Mouse (Mus musculus) CH12F3 (cell line): ENCODE results near the gene Wasf3.
"Not testable (repeated sequence)": the region's sequence is repeated elsewhere in the genome, so short reads cannot be mapped to it uniquely, and the experiment has no call there.

Source experiments
- in situ Hi-C: fragments of 300-500 bp; cut with MboI; formaldehyde crosslinking; loops from 2 replicates; pipeline ENCODE4 v1.14.3; 2020; ENCODE audit warnings: low sequenced_read_pairs

Wasf3 gene

DNA sequence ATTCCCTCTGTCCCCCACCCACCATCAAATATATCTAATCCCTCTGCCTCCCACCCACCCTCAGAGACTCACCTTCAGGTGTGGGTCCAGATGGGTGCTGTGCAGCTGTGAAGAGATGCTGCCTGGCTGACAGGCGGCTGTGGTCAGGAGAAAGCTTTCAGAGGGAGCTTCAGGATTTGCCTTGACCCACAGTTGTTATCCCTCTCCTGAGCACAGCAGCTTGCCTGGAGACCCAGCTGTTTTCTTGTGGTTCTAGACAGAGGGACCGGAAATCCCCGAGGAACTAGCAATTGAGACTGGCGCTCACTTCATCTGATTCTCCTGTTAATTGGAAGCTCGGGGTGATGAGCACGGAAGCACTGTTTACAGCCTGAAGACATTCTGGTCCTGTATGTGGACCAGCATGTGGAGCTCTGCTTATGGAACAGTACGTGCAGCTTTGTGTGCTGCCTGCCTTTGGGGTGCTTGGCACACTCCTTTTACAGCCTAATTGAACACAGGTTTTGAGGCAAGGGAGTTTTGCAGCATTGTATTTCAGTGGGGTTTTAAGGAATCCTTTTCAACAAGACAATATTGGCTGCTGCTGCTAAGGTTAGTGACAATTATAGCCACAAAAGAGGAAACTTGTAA lies 54.5 kb downstream of the Wasf3 start:
- in situ Hi-C loops = no loop called here

DNA sequence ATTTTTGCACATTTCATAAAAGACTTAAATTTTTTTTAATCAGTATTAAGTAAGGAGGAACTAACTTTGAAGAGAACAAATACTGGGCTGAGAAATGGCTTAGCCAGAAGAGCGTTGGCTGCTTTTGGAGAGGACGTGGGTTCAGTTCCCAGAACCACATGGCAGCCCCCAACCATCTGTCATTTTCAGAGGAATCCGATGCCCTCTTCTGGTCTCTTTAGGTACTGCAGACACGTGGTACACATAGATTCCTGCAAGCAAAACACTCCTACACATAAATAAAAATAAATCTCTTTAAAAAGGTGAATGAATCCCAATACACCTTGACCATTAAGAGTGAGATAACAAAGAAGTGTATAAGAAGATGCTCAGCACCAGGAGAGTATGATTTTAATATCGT lies 55.5 kb downstream of the Wasf3 start:
- in situ Hi-C loops = no loop called here

DNA sequence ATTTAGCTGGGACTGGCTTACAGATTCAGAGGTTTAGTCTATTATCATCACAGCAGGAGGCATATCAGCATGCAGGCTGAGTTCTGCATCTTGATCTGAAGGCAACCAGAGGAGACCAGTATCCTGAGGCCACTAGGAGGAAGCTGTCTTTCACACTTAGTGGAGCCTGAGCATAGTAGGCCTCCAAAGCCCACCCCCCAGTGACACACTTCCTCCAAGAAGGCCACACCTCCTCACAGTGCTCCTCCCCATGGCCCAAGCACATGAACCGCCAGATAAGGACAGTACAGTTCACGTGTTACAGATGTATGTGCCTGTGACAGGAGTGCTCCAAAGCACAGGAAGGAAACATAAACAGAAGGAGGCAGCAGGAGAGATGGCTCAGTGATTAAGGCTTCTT lies 58.0 kb downstream of the Wasf3 start:
- in situ Hi-C loops = no loop called here

DNA sequence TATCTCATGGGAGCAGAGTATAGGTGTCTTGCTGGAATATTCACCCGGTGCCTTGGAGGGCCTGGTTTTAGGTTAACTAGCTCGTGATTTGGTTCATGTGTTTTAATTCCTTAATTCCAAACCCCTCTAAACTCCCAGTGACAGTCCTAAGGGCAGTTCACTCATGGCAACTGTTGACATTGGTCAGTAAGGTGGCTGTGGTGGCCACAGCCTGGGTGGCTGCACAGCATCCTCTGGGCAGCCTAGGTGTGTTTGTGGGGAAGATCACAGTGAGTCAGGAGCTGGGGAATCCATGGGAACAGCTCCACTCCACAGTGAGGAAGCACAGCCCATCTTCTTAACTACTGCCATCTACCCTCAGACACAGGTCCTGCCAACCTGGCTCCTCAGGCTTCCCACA lies 61.8 kb downstream of the Wasf3 start:
- in situ Hi-C loops = no loop called here

DNA sequence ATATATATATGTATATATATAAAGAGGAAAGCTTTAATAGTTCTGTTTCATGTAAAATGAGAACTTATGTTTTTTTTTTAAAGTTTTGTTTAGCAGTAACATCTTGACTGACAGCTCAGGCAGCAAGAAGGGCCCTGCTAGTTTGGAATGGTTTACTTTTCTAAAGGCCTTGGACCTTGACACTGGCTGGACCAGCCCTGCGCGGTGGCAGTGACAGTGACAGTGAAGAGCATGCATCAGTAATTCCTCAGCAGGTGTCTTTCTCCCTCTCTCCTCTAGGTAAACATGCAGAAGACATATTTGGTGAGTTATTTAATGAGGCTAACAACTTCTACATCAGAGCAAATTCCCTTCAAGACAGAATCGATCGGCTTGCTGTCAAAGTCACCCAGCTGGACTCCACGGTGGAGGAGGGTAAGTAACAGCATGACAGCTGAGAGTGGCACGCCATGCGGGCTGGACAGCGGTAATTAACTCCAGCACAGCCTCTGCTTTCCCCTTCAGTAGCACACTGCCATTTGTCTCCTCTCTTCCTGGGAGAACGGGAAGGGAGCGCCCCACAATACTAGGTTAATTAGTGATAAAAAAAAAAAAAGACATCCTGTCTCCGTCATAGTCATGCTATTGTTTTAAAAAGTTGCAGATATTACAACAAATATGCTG lies 66.9 kb downstream of the Wasf3 start:
- in situ Hi-C loops = no loop called here

DNA sequence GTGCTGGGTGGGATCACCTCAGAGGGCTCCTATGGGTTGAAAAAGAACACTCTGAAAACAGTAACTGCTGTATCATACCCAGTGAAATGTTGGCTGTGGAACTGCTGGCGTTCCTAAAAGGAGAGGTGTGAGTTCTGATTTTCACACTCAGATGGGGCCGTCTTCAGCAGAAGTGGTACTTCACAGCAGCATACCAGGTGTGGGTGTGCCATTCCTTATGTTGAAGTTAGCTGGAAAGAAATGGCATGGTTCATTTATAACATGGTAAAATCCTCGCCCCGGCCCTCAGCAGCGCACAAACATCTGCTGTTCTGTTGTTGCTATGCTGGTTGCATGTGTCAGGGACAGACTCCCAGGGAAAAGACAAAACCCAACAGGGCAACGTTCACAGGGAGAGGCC lies 68.8 kb downstream of the Wasf3 start:
- in situ Hi-C loops = no loop called here

DNA sequence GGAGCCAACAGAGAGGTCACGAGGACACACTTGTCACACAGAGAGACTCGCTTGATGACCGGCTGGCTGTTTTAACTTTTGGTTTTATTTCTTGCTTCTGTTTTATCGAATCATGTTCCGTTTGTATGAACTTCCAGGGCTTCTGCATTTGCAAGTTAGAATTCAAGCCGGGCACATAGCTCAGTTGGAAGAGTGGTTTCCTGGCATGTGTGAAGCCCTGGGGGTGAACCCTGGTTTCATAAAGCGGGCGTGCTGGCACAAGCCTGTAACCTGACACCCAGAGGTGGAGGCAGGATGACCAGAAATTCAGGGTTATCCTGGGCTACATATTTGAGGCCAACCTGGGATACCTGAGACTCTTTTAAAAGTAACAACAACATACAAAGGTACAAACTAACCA lies 76.8 kb downstream of the Wasf3 start:
- in situ Hi-C loops = no loop called here

DNA sequence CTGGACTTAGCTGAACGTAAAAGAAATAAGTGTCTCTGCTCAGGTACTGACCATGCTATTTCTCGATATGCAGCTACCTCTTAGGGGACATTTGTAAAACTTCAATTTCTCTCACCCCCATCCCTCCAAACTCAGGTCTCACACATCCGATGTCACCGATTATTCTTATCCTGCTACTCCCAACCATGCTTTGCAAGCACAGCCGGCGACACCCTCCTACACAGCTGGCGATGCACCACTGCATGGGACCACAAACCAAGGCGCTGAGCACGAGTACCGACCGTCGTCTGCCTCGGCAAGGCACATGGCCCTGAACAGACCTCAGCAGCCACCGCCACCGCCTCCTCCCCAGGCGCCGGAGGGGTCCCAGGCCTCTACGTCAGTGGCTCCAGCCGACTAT lies 81.9 kb downstream of the Wasf3 start:
- in situ Hi-C loops = no loop called here

DNA sequence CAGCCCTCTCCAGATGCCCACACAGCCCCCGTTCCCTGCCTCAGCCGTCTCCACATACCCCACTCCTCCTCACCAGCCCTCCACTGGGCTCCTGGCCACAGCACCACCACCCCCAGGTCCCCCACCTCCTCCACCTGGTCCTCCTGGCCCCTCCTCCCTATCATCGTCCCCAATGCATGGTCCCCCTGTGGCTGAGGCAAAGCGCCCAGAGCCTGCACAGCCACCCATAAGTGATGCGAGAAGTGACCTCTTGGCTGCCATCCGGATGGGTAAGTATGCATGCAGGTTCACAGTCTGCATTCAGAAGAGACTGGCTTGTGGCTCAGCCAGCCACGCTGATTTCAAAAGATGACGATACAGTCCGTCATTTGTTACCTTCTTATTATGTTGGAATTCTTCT lies 83.5 kb downstream of the Wasf3 start:
- in situ Hi-C loops = no loop called here

DNA sequence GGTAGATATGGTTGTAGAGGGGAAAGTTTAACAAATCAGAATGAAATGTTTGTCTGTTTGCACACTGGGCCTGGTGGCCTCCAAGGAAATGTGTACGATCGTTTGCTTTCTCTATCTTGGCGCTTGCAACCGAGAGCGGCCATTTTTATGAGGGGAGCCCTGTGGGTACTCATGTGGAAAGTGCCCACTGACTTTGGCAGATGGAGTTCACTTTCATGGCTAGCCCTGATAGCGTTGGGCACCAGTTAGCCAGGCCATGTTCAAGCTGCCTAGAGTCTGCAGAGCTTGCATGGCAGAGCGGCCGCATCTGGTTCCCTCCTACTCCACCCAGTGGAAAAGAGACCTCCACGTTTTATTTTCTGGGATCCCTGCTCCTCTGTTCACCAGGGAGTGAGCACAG lies 86.0 kb downstream of the Wasf3 start:
- in situ Hi-C loops = loop anchor here (10.0 kb wide), 1 partner anchor 276 kb away; no protein-coding TSS in a partner anchor

DNA sequence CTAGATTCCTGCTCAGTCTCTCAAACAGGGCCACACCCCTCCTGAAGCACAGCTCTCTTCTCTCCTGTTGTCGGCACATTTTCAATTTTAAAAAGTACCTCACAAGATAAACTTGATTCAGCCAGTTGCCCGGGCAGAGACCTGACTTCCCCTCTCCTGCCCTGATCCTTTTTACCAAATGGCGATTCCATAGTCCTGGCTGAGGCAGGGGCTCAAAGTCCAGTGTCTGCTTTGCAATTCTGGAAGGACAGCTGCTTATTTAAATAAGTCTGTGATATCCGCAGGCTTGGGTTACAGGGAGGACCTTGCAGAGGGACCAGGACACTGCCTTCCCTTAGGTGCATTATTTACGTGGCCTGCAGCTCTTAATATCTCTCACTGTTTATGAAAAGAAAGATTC lies 86.5 kb downstream of the Wasf3 start:
- in situ Hi-C loops = loop anchor here (10.0 kb wide), 1 partner anchor 277 kb away; no protein-coding TSS in a partner anchor

DNA sequence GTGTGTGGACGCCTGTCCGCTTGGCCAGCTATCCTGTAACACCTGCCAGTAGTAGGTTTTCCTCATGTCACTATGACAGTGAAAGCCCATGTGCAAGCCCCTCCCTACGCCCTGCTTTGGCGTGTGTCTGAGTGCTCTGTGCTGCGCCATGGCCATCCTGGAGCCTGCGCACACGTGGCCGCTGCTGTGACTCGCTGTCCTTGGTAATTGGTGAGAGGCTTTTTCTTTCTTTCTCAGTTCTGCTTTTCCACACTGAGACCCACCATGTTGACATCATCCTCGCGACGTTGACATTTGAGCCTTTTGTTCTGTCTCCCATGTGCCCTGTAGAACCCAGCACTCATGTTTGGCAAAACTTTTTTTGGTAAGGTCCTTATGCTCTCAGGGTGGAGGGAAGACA lies 87.0 kb downstream of the Wasf3 start:
- in situ Hi-C loops = loop anchor here (10.0 kb wide), 1 partner anchor 277 kb away; no protein-coding TSS in a partner anchor

DNA sequence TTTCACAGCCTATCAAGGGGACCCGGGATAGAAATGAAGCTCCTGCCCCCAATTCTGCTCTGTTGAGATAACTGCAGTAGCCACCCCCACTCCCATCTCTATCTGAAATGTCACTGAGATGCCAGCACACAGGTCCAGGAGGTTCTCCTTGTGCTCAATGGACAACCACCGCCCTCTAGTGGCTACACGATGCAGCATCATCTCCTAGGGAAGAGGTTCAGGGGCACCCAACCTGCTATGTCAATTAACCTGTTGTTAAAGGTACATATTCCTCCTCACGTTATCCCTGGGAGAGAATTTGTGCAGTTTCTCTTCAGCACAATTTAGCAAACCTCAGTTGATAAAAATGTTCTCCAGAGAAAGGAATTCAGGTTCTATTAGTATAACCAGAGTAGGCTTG lies 94.8 kb downstream of the Wasf3 start:
- in situ Hi-C loops = loop anchor here (10.0 kb wide), 1 partner anchor 285 kb away; no protein-coding TSS in a partner anchor

DNA sequence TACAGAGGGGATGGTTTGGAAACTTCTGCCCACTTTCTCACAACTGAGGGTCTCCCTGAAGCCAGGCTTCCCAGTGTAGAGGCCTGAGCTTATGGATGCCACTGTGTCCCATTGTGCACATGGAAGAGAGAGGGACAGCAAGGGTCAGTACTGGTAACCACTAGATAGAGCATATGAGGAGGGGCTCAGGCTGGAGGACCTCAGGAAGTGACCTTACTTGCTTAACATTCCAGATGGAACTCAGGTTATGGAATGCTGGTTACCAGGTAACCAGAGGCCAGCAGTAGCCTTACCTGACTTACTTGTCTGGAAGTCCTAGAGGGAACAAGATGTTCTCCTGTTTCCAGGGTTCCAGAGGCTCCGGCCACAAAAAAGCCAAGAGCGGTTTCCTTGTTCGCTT lies 96.9 kb downstream of the Wasf3 start, which contains the start of gene Gm6408:
Gm6408 (plus strand) TSS at position 301 of the 400 bp plus-strand sequence.
- in situ Hi-C loops = not testable (repeated sequence)

DNA sequence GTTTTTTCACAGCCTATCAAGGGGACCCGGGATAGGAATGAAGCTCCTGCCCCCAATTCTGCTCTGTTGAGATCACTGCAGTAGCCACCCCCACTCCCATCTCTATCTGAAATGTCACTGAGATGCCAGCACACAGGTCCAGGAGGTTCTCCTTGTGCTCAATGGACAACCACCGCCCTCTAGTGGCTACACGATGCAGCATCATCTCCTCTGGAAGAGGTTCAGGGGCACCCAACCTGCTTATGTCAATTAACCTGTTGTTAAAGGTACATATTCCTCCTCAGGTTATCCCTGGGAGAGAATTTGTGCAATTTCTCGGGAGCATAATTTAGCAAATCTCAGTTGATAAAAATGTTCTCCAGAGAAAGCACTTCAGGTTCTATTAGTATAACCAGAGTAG lies 104.2 kb downstream of the Wasf3 start:
- in situ Hi-C loops = not testable (repeated sequence)

DNA sequence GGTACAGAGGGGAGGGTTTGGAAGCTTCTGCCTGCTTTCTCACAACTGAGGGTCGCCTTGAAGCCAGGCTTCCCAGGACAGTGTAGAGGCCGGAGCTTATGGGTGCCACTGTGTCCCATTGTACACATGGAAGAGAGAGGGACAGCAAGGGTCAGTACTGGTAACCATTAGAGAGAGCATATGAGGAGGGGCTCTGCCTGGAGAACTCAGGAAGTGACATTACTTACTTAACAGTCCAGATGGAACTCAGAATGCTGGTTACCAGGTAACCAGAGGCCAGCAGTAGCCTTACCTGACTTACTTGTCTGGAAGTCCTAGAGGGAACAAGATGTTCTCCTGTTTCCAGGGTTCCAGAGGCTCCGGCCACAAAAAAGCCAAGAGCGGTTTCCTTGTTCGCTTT lies 106.3 kb downstream of the Wasf3 start, which contains the start of gene Gm6370:
Gm6370 (plus strand) TSS at position 301 of the 400 bp plus-strand sequence.
- in situ Hi-C loops = not testable (repeated sequence)

DNA sequence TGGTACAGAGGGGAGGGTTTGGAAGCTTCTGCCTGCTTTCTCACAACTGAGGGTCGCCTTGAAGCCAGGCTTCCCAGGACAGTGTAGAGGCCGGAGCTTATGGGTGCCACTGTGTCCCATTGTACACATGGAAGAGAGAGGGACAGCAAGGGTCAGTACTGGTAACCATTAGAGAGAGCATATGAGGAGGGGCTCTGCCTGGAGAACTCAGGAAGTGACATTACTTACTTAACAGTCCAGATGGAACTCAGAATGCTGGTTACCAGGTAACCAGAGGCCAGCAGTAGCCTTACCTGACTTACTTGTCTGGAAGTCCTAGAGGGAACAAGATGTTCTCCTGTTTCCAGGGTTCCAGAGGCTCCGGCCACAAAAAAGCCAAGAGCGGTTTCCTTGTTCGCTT lies 117.3 kb downstream of the Wasf3 start, which contains the start of gene 4930449I24Rik:
4930449I24Rik (plus strand) TSS at position 301 of the 400 bp plus-strand sequence.
- in situ Hi-C loops = not testable (repeated sequence)

DNA sequence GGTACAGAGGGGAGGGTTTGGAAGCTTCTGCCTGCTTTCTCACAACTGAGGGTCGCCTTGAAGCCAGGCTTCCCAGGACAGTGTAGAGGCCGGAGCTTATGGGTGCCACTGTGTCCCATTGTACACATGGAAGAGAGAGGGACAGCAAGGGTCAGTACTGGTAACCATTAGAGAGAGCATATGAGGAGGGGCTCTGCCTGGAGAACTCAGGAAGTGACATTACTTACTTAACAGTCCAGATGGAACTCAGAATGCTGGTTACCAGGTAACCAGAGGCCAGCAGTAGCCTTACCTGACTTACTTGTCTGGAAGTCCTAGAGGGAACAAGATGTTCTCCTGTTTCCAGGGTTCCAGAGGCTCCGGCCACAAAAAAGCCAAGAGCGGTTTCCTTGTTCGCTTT lies 129.0 kb downstream of the Wasf3 start, which contains the start of gene Gm3402:
Gm3402 (plus strand) TSS at position 301 of the 400 bp plus-strand sequence.
- in situ Hi-C loops = not testable (repeated sequence)
